Mouse (Mus musculus) olfactory bulb, adult 2 months (tissue): ENCODE results near the gene Nudt2.

ENCODE experiments used
- CTCF ChIP-seq: fragments of 200-500 bp; IDR thresholded peaks from 2 replicates; pipeline ENCODE4 v1.5.1; 2012; ENCODE audit warnings: low read depth, mild to moderate bottlenecking, low read length, moderate library complexity; ENCODE audit not compliant: insufficient read depth
- POLR2A ChIP-seq: fragments of 200-500 bp; IDR thresholded peaks from 2 replicates; pipeline ENCODE4 v1.6.1; 2012; ENCODE audit warnings: mild to moderate bottlenecking, low read depth, low read length, moderate library complexity; ENCODE audit not compliant: insufficient read depth

DNA sequence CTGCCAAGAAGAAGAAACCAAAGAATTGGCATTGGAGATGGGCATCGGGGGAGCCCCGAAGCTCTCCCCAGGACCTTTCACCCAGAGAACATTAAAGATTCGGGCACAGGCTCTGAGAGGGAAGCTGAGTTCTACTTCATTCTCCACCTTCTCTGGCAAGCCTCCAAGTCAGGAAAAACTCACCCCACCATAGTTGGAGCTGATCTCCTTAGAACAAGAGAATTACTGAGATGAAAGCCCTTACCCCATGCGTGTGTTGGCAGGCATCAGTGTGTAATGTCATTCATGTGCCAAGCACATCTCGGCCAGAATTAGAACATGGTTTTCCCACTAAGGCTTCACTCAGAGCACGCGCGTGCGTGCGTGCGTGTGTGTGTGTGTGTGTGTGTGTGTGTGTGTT lies 30.9 kb downstream of the Nudt2 start:
- no peak for TF ChIP-seq POLR2A
- no peak for TF ChIP-seq CTCF
